ENCODE assay signal across 20 mouse cellular contexts in genomic region chr7:112244071-112244470, GRCm38 (mm10). TPM values are rescaled to one million over a fixed set of nuclear protein-coding genes. Genes with fewer than 3 reads are reported as not detected.
DNase-seq lines count a peak whose midpoint lies in the region; ATAC-seq lines count a peak whose summit lies in the region.
"Had no signal": no experiment of that assay in that cellular context is flagged by ENCODE, and none has a peak within 500 bp of the region (broad histone marks: within the 10 kb centered on the region; RNA-seq: fewer than 3 reads in every experiment).

No protein-coding gene starts in this region.

- no peak for DNase-seq in heart, adult 18-20 months
- DNase-seq in Muller cell, postnatal 12 days (ENCODE audit: inconsistent ontology term), result peak; percentile 55
- DNase-seq in brain, adult 2 months (ENCODE audit: low read depth, low spot score), result peak; percentile 67
- DNase-seq in cerebellum, postnatal 36 days, result peak; percentile 66 to 67
- no peak for DNase-seq in urinary bladder, adult 2 months (ENCODE audit: low spot score)
- DNase-seq in right cerebral cortex, postnatal 4 days, result no peak
- DNase-seq: adrenal gland, postnatal 25 days; gastrocnemius, postnatal 25 days; liver, embryonic 13.5 days; lung, postnatal 14 days; thymus, adult 2 months had no signal

- no peak overlapping the region for H3K4me3 ChIP-seq in heart, embryonic 14.5 days (ENCODE audit: control insufficient read depth in 1 of 2, insufficient read depth in 1 of 2, low read depth in 1 of 2, low read length in 2 of 2)
- H3K4me3 ChIP-seq: embryonic facial prominence, embryonic 10.5 days; erythroblast, embryonic 14.5 days; liver, embryonic 13.5 days; neural tube, embryonic 13.5 days had no signal

- H3K4me2 ChIP-seq in heart, embryonic 14.5 days (ENCODE audit: low read length), result no peak overlapping the region
- H3K4me2 ChIP-seq: hindbrain, embryonic 14.5 days; liver, embryonic 13.5 days; neural tube, embryonic 13.5 days had no signal

- peak overlapping the region; percentile 6 to 82 for H3K27ac ChIP-seq in heart, embryonic 14.5 days (replicated peaks in 1 of 2; ENCODE audit: control insufficient read depth in 1 of 2, insufficient read depth in 1 of 2, low read depth in 2 of 2, low read length in 2 of 2)
- H3K27ac ChIP-seq: embryonic facial prominence, embryonic 10.5 days; hindbrain, embryonic 14.5 days; kidney, postnatal 0 days; liver, embryonic 13.5 days; neural tube, embryonic 13.5 days had no signal

- H3K4me1 ChIP-seq in heart, embryonic 14.5 days (ENCODE audit: control insufficient read depth in 2 of 2, insufficient read depth in 2 of 2, low read length in 2 of 2), result peaks cover 37 to 67% of the 10 kb centered on the region in 2 experiments

- no peaks in the 10 kb centered on the region; the same call in 1 of the 2 replicates for H3K9me3 ChIP-seq in heart, embryonic 14.5 days (ENCODE audit: control insufficient read depth, low read length)
- H3K9me3 ChIP-seq: embryonic facial prominence, embryonic 10.5 days; liver, embryonic 13.5 days; neural tube, embryonic 13.5 days had no signal

- H3K9ac ChIP-seq in heart, embryonic 14.5 days (ENCODE audit: low read length), result peak overlapping the region; percentile 18; the same call in 1 of the 2 replicates
- H3K9ac ChIP-seq: hindbrain, embryonic 14.5 days; liver, embryonic 13.5 days; neural tube, embryonic 13.5 days had no signal

- H3K27me3 ChIP-seq in heart, embryonic 14.5 days (ENCODE audit: control insufficient read depth, insufficient read depth, low read length), result no peaks in the 10 kb centered on the region
- H3K27me3 ChIP-seq: liver, embryonic 13.5 days had no signal

- WGBS in heart, embryonic 14.5 days, result 46% methylated on average over 2 of the region's 2 CpGs

- no peak for ATAC-seq in heart, embryonic 14.5 days (ENCODE audit: insufficient number of reproducible peaks, insufficient read depth, low FRiP score, low read depth)
- ATAC-seq: activated CD4-positive, CD25-positive, alpha-beta regulatory T cell, adult 4 months; CD4-positive, CD25-positive, alpha-beta regulatory T cell, adult 4 months; intestine, postnatal 0 days had no signal

- peaks cover 91% of the 10 kb centered on the region for H3K36me3 ChIP-seq in heart, embryonic 14.5 days (ENCODE audit: control insufficient read depth, insufficient read depth, low read length)
- H3K36me3 ChIP-seq: embryonic facial prominence, embryonic 10.5 days; liver, embryonic 13.5 days; neural tube, embryonic 13.5 days had no signal

RNA-seq across cellular contexts. Expression of gene Mical2, which starts 18.4 kb away (rescaled TPM):
- polyA plus RNA-seq in heart, embryonic 14.5 days (2014; fragmentation: Nextera tagmentation; extraction: Ambion mirVana), result 140 and 146 TPM in 2 replicates
- 10 to 100 TPM; 80.4 to 85.1 TPM for total RNA-seq in heart, adult 18-20 months (2021)
- 22.9 and 26.8 TPM in 2 replicates for polyA plus RNA-seq in urinary bladder, adult 2 months (2012; rRNA removed)
- polyA plus RNA-seq: erythroblast, embryonic 14.5 days had no signal

Comparison
In these comparisons a context has a peak if more than half of its experiments do, and no peak if none do; other contexts are left out.
1. DNase-seq: peak in Muller cell, postnatal 12 days (single experiment), brain, adult 2 months (single experiment) and cerebellum, postnatal 36 days (2 of 2); none in heart, adult 18-20 months (0 of 2), urinary bladder, adult 2 months (single experiment) and right cerebral cortex, postnatal 4 days (single experiment).